Mouse (Mus musculus): Measurements from ENCODE around the gene Tmem86a. TPM values are rescaled to one million over a fixed set of nuclear protein-coding genes. Genes with fewer than 3 reads are reported as not detected.
A peak's percentile ranks its signal among the peaks of the same experiment; 100 is the strongest.

The Tmem86a gene
- 11.2 and 12.8 TPM in 2 replicates for polyA plus RNA-seq (2016; fragmentation: Nextera tagmentation; extraction: Ambion mirVana)

DNA sequence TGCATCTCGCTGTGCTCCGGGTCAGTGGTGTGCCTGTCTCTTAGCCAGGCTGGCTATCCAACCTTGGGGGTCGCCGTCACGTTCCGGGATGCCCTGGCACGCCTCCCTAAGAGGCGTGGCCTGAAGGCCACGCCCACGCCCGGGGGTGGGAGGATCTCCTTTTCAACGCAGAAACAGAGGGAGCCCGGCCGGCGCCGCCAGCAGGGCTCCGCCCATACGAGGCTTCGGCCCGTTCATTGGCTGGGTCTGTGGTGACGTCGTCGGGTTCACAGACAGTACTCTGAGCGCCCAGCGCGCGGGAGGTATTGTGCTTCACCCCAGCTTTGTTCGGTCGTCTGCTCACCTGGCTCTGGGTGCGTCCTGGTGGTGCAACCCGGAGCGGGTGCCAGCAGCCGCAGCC lies at the start of gene Tmem86a:
Gene Tmem86a (plus strand): TSS at position 236 of the 400 bp plus-strand sequence.
- DNase-seq (ENCODE audit: low spot score), result peak; percentile 98
- Histone ChIP-seq H3K27ac (peak within 1 kb of the TSS; percentile 93), H3K4me1 (replicated peaks) (peaks cover 30% of the 10 kb centered on the region), H3K27me3 (ENCODE audit: insufficient read depth, poor library complexity, severe bottlenecking) (peaks cover 7% of the 10 kb centered on the region; the same call in 1 of the 2 replicates), H3K9me3 (no peaks in the 10 kb centered on the region), H3K4me3 (peak within 1 kb of the TSS; percentile 78), H3K36me3 (peaks cover 14% of the 10 kb centered on the region)
- under 1% methylated on average over 33 of the region's 33 CpGs for WGBS

DNA sequence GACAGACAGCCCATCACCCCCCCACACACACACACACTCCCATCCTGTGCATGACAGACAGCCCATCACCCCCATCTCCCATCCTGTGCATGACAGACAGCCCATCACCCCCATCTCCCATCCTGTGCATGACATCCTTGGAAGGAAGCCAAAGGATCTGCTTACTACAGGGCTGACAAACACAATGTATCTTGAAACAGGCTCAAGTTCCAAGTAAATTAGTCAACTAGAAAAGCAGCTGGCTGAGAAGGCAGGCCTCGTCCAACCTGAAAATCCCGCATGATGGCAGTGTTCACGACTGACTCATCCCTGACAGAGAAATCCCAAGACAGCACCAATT lies 49.8 kb upstream of the Tmem86a start:
- no peak overlapping the region for H3K4me3 ChIP-seq
- H3K36me3 ChIP-seq, result peaks cover 38% of the 10 kb centered on the region
- no peak overlapping the region for H3K27ac ChIP-seq
- peaks cover 28% of the 10 kb centered on the region for H3K4me1 ChIP-seq (replicated peaks)
- 77% methylated on average over 3 of the region's 3 CpGs for WGBS
- H3K9me3 ChIP-seq, result no peaks in the 10 kb centered on the region
- H3K27me3 ChIP-seq (ENCODE audit: insufficient read depth, poor library complexity, severe bottlenecking), result no peaks in the 10 kb centered on the region
- no peak for DNase-seq (ENCODE audit: low spot score)

GRCm38 (mm10) chr7:47001125-47001899 lies 49.1 kb upstream of the Tmem86a start:
- no peak for DNase-seq (ENCODE audit: low spot score)
- H3K4me3 ChIP-seq, result no peak overlapping the region
- peaks cover 31% of the 10 kb centered on the region for H3K36me3 ChIP-seq
- 88% methylated on average over 5 of the region's 5 CpGs for WGBS
- no peaks in the 10 kb centered on the region for H3K27me3 ChIP-seq (ENCODE audit: insufficient read depth, poor library complexity, severe bottlenecking)
- no peaks in the 10 kb centered on the region for H3K9me3 ChIP-seq
- peaks cover 29% of the 10 kb centered on the region for H3K4me1 ChIP-seq (replicated peaks)
- H3K27ac ChIP-seq, result no peak overlapping the region

- Histone ChIP-seq H3K9me3 (no peaks in the 10 kb centered on the region), H3K4me1 (replicated peaks) (peaks cover 33% of the 10 kb centered on the region), H3K27me3 (ENCODE audit: insufficient read depth, poor library complexity, severe bottlenecking) (no peaks in the 10 kb centered on the region), H3K36me3 (peaks cover 26% of the 10 kb centered on the region), H3K4me3 (no peak overlapping the region), H3K27ac (no peak overlapping the region)
- WGBS, result 65% methylated on average over 4 of the region's 4 CpGs
- DNase-seq (ENCODE audit: low spot score), result no peak
Observed at GRCm38 (mm10) chr7:47001900-47002275, 48.5 kb upstream of the Tmem86a start.

GRCm38 (mm10) chr7:47003411-47004115 lies 46.8 kb upstream of the Tmem86a start:
- no peak for DNase-seq (ENCODE audit: low spot score)
- Histone ChIP-seq H3K4me3 (no peak overlapping the region), H3K9me3 (no peaks in the 10 kb centered on the region), H3K4me1 (replicated peaks) (peaks cover 39% of the 10 kb centered on the region), H3K27ac (no peak overlapping the region), H3K36me3 (peaks cover 9% of the 10 kb centered on the region), H3K27me3 (ENCODE audit: insufficient read depth, poor library complexity, severe bottlenecking) (no peaks in the 10 kb centered on the region)
- 46% methylated on average over 3 of the region's 3 CpGs for WGBS

- no peak for DNase-seq (ENCODE audit: low spot score)
- Histone ChIP-seq H3K27ac (peak overlapping the region; percentile 90), H3K27me3 (ENCODE audit: insufficient read depth, poor library complexity, severe bottlenecking) (no peaks in the 10 kb centered on the region), H3K9me3 (no peaks in the 10 kb centered on the region), H3K4me3 (peak overlapping the region; percentile 75), H3K4me1 (replicated peaks) (peaks cover 44% of the 10 kb centered on the region), H3K36me3 (no peaks in the 10 kb centered on the region)
- WGBS, result 25% methylated on average over 21 of the region's 21 CpGs
Observed at GRCm38 (mm10) chr7:47007109-47007780, 43.2 kb upstream of the Tmem86a start.

DNA sequence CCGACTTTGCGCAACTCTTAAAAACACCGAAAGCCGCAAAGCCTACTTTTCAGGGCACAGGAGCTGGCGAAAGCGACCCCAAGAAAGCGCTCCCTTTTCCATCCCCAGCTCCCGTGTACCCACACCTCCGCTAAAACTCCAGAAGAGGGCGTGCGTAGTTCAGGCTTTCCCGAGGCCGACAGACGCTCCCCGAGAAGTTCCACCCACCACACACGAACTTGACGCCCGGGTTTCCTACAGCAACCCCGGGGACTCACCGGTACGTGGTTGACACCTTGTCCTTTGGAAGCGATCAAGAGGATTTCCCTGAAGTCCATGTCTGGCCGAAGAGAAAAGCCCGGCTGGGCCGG lies 42.6 kb upstream of the Tmem86a start:
- no peak for DNase-seq (ENCODE audit: low spot score)
- under 1% methylated on average over 25 of the region's 25 CpGs for WGBS
- Histone ChIP-seq H3K36me3 (no peaks in the 10 kb centered on the region), H3K4me3 (peak overlapping the region; percentile 75), H3K27me3 (ENCODE audit: insufficient read depth, poor library complexity, severe bottlenecking) (no peaks in the 10 kb centered on the region), H3K27ac (peak overlapping the region; percentile 90), H3K9me3 (no peaks in the 10 kb centered on the region), H3K4me1 (replicated peaks) (peaks cover 42% of the 10 kb centered on the region)

- 2% methylated on average over 57 of the region's 57 CpGs for WGBS
- Histone ChIP-seq H3K4me3 (peak within 1 kb of the TSS; percentile 75), H3K4me1 (replicated peaks) (peaks cover 39% of the 10 kb centered on the region), H3K36me3 (no peaks in the 10 kb centered on the region), H3K27me3 (ENCODE audit: insufficient read depth, poor library complexity, severe bottlenecking) (no peaks in the 10 kb centered on the region), H3K9me3 (no peaks in the 10 kb centered on the region), H3K27ac (peak within 1 kb of the TSS; percentile 90)
- DNase-seq (ENCODE audit: low spot score), result peak; percentile 97
Observed at GRCm38 (mm10) chr7:47008168-47008993, 42.0 kb upstream of the Tmem86a start, which contains the start of gene Spty2d1. Spty2d1 (minus strand) TSS chr7:47008411.

- H3K36me3 ChIP-seq, result no peaks in the 10 kb centered on the region
- DNase-seq (ENCODE audit: low spot score), result no peak
- H3K4me3 ChIP-seq, result no peak overlapping the region
- peaks cover 39% of the 10 kb centered on the region for H3K4me1 ChIP-seq (replicated peaks)
- no peaks in the 10 kb centered on the region for H3K9me3 ChIP-seq
- H3K27ac ChIP-seq, result no peak overlapping the region
- 53% methylated on average over 9 of the region's 9 CpGs for WGBS
- H3K27me3 ChIP-seq (ENCODE audit: insufficient read depth, poor library complexity, severe bottlenecking), result no peaks in the 10 kb centered on the region
Observed at GRCm38 (mm10) chr7:47013131-47013767, 37.2 kb upstream of the Tmem86a start.

DNA sequence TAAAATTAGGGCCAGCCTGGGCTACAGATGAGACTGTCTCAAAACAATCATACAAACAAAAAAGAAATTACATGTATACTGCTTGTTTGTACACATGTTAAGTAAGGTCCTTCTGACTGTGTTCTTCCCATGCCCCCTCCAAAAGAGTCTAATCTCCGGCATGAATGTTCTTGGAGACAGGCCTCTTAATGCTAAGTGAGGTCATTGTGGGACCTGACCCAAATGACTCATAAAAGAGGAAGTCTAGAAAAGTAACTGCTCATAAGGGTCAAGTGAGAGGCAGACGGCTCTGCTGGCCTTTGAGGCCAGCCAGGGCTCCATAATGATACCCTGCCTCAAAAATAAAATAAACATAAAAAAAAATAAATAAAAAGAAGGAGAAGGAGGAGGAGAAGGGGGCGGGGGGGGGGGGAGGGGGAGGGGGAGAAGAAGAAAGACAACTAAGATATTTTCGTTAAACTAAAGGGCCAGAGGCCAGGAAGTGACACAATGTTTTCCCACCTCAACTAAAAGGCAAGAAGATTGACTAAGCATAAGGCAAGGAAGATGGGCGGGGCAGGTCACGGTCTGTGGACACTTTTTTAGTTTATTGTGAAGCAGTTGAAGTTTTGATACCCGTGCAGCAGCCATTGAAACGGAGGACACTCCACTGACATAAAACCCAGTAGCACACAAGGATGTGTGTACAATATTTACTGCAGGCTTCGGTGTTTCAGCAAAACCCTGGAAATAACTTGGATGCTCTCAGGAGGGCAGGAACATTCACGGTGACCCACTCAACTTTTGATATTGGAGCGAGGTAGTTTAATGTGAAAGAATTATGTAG lies 35.6 kb upstream of the Tmem86a start:
- peaks cover 31% of the 10 kb centered on the region for H3K4me1 ChIP-seq (replicated peaks)
- H3K27me3 ChIP-seq (ENCODE audit: insufficient read depth, poor library complexity, severe bottlenecking), result no peaks in the 10 kb centered on the region
- WGBS, result 53% methylated on average over 10 of the region's 11 CpGs
- peak overlapping the region; percentile 78 for H3K27ac ChIP-seq
- H3K9me3 ChIP-seq, result no peaks in the 10 kb centered on the region
- no peaks in the 10 kb centered on the region for H3K36me3 ChIP-seq
- H3K4me3 ChIP-seq, result no peak overlapping the region
- no peak for DNase-seq (ENCODE audit: low spot score)

DNA sequence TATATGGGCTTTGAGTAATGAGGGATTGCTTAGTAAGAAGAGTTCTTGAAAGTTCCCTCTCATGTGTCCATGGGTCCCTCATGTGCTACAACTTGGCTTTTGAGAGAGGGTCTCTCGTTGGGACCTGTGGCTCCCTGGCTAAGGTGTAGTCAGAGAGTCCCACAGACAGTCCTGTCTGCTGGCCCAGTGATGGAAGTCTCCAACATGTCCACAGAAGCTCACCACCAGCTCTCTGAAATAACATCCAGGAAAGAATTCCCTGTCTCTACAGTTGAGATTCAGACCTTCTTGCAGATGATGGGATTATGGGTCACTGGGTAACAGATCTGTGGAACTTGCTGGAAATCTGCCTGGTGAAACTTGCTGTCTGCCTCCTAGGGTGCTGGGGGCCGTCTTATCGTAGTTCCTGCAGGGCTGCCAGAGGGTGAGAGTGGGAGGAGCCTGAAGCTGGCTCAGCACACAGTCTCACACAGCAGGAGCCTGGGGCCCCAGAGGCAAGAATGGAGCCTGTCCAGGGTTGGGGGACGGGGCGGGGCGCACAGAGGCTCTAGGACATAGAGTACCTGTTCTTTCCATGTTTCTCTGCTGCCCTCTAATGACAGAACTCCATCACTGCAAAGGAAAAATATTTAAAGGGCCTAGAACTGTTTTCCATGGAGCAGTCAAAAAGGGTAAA lies 34.9 kb upstream of the Tmem86a start:
- no peaks in the 10 kb centered on the region for H3K9me3 ChIP-seq
- 10% methylated on average over 6 of the region's 6 CpGs for WGBS

More for the DNA sequence above, 34.9 kb upstream of the Tmem86a start:
- DNase-seq (ENCODE audit: low spot score), result peak; percentile 86
- Histone ChIP-seq H3K4me1 (replicated peaks) (peaks cover 31% of the 10 kb centered on the region), H3K36me3 (no peaks in the 10 kb centered on the region), H3K27me3 (ENCODE audit: insufficient read depth, poor library complexity, severe bottlenecking) (0 out of 2 replicates have a peak, but pooled peaks cover 1% of the 10 kb centered on the region), H3K27ac (peak overlapping the region; percentile 78), H3K4me3 (peak overlapping the region; percentile 23)

Measured in hindbrain, embryonic 10.5 days (tissue).